Mouse (Mus musculus) liver, embryonic 14.5 days (tissue): Measurements from ENCODE around the gene Dock6. TPM values are rescaled to one million over a fixed set of nuclear protein-coding genes. Genes with fewer than 3 reads are reported as not detected.
"Not testable (repeated sequence)": the region's sequence is repeated elsewhere in the genome, so short reads cannot be mapped to it uniquely, and the experiment has no call there.

Experiments used
- ATAC-seq: fragments of 200-750 bp; cut with Nextera tagmentation; 2 replicates; pipeline ENCODE4 v1.8.0; 2017; ENCODE audit warnings: moderate number of reproducible peaks, mild to moderate bottlenecking, moderate library complexity; ENCODE audit not compliant: insufficient read depth
- DNase-seq, 3 experiments: peaks; one replicate each; pipeline ENCODE4 v3.0.0-alpha.2; 2012 to 2013; ENCODE audit warnings: low read depth in 3 of 3, low spot score in 3 of 3
- H3K27ac ChIP-seq: fragments of 300-500 bp; sonication (generic); 2 replicates; pipeline ENCODE4 v1.5.1; 2014; ENCODE audit warnings: moderate library complexity, mild to moderate bottlenecking, control low read depth, inconsistent platforms
- H3K27me3 ChIP-seq: fragments of 300-500 bp; sonication (generic); 2 replicates; pipeline ENCODE4 v1.6.1; 2014; ENCODE audit warnings: mild to moderate bottlenecking, low read length, moderate library complexity; ENCODE audit not compliant: control insufficient read depth, insufficient read depth
- H3K36me3 ChIP-seq: fragments of 300-500 bp; sonication (generic); replicated peaks from 2 replicates; pipeline ENCODE4 v1.6.1; 2014; ENCODE audit warnings: low read depth; ENCODE audit not compliant: control insufficient read depth, insufficient read depth
- H3K4me1 ChIP-seq, 2 experiments: fragments of 200-500 bp in 1 of 2; fragments of 300-500 bp in 1 of 2; sonication (generic) in 1 of 2; replicated peaks; 2 replicates each; pipeline ENCODE4 v1.6.1; 2012 to 2014; ENCODE audit warnings: antibody characterized with exemption in 1 of 2, inconsistent platforms in 1 of 2, low read length in 1 of 2; ENCODE audit not compliant: control insufficient read depth in 2 of 2, insufficient read depth in 2 of 2
- H3K4me2 ChIP-seq: fragments of 300-500 bp; sonication (generic); 2 replicates; pipeline ENCODE4 v1.6.1; 2014; ENCODE audit warnings: low read depth, mild to moderate bottlenecking, control low read depth, moderate library complexity
- H3K4me3 ChIP-seq, 2 experiments: fragments of 200-500 bp in 1 of 2; fragments of 300-500 bp in 1 of 2; sonication (generic) in 1 of 2; 2 replicates each; pipeline ENCODE4 v1.5.1; 2012 to 2014; ENCODE audit warnings: low read depth in 2 of 2, low read length in 2 of 2, mild to moderate bottlenecking in 2 of 2, control low read depth in 1 of 2, inconsistent platforms in 1 of 2, moderate library complexity in 1 of 2; ENCODE audit not compliant: insufficient read depth in 1 of 2
- H3K9ac ChIP-seq: fragments of 300-500 bp; sonication (generic); replicated peaks from 2 replicates; pipeline ENCODE4 v1.6.1; 2014; ENCODE audit warnings: mild to moderate bottlenecking, control low read depth, moderate library complexity
- H3K9me3 ChIP-seq: fragments of 300-500 bp; sonication (generic); 2 replicates; pipeline ENCODE4 v1.6.1; 2016; ENCODE audit warnings: low read length, mixed read lengths; ENCODE audit not compliant: control insufficient read depth
- CTCF ChIP-seq: IDR thresholded peaks from 2 replicates; pipeline ENCODE4 v1.5.1; 2016; ENCODE audit warnings: antibody characterized with exemption, low read depth, control low read depth
- EP300 ChIP-seq: IDR thresholded peaks from 2 replicates; pipeline ENCODE4 v1.6.1; 2016; ENCODE audit warnings: antibody characterized with exemption, low read depth
- WGBS: fragments of 180-500 bp; shearing (Covaris S2); extraction: QIAGEN DNeasy Blood & Tissue Kit; methylation state at CpG from one replicate; pipeline ENCODE4 v1.1.7; 2014; ENCODE audit not compliant: insufficient replicate concordance; 5-methylcytosine and 5-hydroxymethylcytosine counted together
- polyA plus RNA-seq, 2 experiments: library from polyadenylated mRNA; depleted of rRNA in 1 of 2; stranded (reverse) in 1 of 2; unstranded in 1 of 2; fragments of >200 nt; fragmentation: Nextera tagmentation in 1 of 2; extraction: Ambion mirVana in 1 of 2; gene quantifications; 2 replicates each; pipeline versions ENCODE4 v1.2.1 to v1.2.3; 2012 to 2014

Dock6 gene
- polyA plus RNA-seq, 2 experiments = 2.1 to 9.0 TPM

DNA sequence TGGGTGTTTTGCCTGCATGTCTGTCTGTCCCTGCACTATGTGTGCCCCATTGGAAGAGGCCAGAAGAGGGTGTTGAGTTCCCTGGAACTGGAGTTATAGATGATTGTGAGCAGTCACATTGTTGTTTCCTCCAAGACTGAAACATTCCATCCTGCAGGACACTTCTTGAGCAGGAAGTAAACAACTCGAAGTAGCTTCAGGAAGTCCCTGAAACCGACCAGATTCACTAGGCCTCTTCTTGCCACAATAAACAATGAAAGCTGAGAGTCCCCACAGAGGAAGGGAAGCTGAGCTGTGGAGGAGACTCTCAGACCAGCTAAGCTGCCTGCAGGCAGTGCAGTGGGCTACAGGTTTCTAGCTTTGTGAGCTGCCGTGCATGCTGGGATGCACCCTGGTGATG is 74.7 kb downstream of the Dock6 start:
- Histone ChIP-seq H3K27me3 (no peaks in the 10 kb centered on the region), H3K27ac (no peak overlapping the region), H3K9me3 (no peaks in the 10 kb centered on the region), H3K4me1 (no peaks in the 10 kb centered on the region), H3K9ac (no peak overlapping the region), H3K4me3 (no peak overlapping the region), H3K4me2 (no peak overlapping the region), H3K36me3 (peaks cover 5% of the 10 kb centered on the region)
- DNase-seq = no peak
- no peak for ATAC-seq
- 56% methylated on average over 3 of the region's 3 CpGs for WGBS
- TF ChIP-seq EP300 = no peak
- TF ChIP-seq CTCF = no peak

DNA sequence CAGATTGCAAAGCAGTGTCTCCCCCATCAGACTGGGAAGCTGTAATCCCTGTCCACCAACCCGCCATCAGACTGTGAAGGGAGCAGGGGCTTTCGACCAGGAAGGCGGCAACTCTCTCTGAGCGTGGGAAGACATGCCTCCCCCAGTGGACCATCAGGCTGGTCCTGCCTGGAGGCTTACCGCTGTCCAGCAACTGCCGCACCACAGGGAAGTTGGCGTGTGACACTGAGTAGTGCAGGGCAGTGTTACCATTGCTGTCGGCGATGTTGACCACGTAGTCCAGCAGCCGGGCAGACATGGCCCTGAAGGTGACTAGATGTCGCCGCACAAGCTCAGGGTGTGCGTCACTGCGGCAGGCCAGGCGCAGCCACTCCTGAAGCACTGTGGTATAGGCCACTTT is 78.1 kb downstream of the Dock6 start:
- Histone ChIP-seq H3K4me1 (no peaks in the 10 kb centered on the region), H3K9ac (no peak overlapping the region), H3K4me2 (no peak overlapping the region), H3K4me3 (no peak overlapping the region), H3K27me3 (no peaks in the 10 kb centered on the region), H3K27ac (no peak overlapping the region), H3K9me3 (no peaks in the 10 kb centered on the region), H3K36me3 (peaks cover 5% of the 10 kb centered on the region)
- 81% methylated on average over 16 of the region's 16 CpGs for WGBS
- DNase-seq = no peak
- ATAC-seq = no peak
- TF ChIP-seq CTCF = no peak
- TF ChIP-seq EP300 = no peak

DNA sequence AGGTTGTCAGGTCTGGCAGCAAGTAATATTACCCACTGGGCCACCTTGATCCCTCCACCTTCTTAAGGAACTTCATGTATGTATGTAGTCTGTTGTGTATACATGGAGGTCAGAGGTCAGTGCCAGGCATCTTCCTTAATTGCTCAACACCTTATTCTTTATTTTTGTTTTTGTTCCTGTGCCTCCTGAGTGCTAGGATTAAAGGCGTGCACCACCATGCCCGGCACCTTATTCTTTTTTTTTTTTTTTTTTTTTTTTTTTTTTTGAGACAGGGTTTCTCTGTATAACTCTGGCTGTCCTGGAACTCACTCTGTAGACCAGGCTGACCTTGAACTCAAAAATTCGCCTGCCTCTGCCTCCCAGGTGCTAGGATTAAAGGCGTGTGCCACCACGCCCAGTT is 79.0 kb downstream of the Dock6 start:
- H3K36me3 ChIP-seq, DNase-seq, H3K4me3 ChIP-seq, H3K27ac ChIP-seq, H3K27me3 ChIP-seq, H3K9me3 ChIP-seq, ATAC-seq, H3K4me1 ChIP-seq, H3K4me2 ChIP-seq, H3K9ac ChIP-seq: not testable (repeated sequence)
- 67% methylated on average over 5 of the region's 5 CpGs for WGBS

DNA sequence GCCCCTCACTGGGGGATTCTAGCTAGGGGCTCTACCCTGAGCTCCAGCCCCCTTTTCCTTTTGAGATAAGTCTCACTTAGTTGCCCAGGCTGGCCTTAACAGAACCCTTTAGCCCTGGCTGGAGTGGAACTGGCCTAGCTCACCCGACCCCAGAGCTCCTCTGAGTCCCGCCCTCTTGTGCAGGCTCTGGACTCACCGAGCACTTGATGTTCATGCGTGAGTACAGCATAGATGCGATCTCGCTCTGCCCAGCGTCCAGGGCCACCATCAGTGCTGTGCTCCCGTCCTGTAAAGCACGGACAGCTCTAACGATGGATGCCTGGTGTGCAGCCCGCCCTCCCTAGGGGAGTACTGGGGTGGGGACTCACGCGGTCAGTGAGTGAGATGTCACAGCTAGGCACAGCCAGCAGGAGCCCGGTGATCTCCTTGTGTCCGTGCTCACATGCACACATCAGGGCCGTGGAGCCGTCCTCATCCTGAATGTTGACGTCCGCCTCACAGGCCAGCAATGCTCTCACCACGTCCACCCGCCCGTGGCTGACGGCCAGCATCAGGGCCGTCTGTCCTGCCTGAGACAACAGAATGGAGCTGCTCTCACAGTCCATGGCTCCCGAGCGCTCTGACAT is 82.8 kb downstream of the Dock6 start:
- Histone ChIP-seq H3K4me2 (no peak overlapping the region), H3K27me3 (no peaks in the 10 kb centered on the region), H3K4me1 (no peaks in the 10 kb centered on the region), H3K4me3 (no peak overlapping the region), H3K9ac (no peak overlapping the region), H3K36me3 (no peaks in the 10 kb centered on the region; the same call in 1 of the 2 replicates), H3K9me3 (no peaks in the 10 kb centered on the region), H3K27ac (no peak overlapping the region)
- 78% methylated on average over 26 of the region's 26 CpGs for WGBS
- TF ChIP-seq CTCF (no peak), EP300 (no peak)
- DNase-seq (no peak), ATAC-seq (no peak)

DNA sequence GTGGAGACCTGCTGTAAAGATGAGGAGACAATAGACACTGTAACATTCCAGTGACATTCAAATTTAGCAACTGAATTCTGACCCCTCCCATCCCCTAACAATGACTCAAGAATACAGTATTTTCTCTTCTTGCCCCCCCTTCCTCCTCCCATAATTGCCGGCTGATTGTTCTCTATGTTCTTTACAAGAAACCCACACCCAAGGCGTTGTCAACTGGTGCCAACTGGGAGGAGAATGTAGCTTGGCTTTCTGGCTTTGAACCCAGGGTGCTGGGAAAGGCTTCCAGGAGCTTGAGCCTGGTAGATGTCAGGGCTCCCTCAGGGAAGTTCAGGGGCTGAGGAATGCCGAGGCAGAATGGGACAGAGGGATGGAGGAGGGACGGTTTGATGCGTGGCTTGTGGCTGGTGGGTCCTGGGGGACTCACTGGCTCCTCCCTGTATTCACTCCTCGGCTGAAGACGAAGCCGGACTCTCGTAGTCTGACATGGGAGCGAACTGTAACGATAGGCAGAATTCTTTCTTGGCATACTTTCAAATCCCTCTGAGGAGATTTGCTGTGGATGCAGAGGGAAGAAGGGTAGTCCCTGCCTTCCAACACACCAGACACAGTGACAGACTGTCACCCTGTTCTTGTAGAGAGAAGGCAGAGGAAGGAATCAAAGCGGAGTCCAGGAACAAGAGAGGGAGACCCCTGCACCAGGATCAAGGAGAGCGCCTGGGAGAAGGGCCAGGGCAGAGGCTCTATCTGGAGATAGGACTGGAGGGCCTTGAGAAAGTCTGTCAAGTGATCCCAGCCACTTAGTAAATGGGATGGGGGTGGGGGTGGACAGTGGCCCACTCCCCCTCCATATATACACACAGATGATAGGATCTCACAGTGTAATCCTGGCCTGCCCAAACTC is 83.7 kb downstream of the Dock6 start:
- no peak overlapping the region for H3K4me3 ChIP-seq
- H3K4me1 ChIP-seq = no peaks in the 10 kb centered on the region; a peak in 1 of 4 replicates
- H3K9me3 ChIP-seq = no peaks in the 10 kb centered on the region
- WGBS = 71% methylated on average over 13 of the region's 13 CpGs
- H3K4me2 ChIP-seq = no peak overlapping the region
- ATAC-seq = no peak
- TF ChIP-seq CTCF = no peak
- TF ChIP-seq EP300 = no peak
- H3K27me3 ChIP-seq = no peaks in the 10 kb centered on the region
- no peak for DNase-seq
- no peaks in the 10 kb centered on the region; the same call in 1 of the 2 replicates for H3K36me3 ChIP-seq
- H3K27ac ChIP-seq = no peak overlapping the region
- H3K9ac ChIP-seq = no peak overlapping the region
